Mouse (Mus musculus): ENCODE results near the gene Dnajb14.

DNA sequence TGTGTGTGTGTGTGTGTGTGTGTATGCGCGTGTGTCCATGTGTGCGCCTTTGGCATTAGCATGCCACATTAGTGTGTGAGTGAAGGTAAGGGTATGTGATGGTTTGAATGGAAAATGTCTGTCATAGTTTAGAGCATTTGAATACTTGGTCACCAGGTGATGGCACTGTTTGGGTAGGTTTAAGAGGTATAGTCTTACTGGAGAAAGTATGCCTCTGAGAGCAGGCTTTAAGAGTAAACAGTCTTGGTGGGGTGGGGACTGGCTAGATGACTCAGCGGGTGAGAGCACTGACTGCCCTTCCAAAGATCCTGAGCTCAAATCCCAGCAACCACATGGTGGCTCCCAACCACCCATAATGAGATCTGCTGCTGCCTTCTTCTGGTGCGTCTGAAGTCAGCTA lies 17.8 kb upstream of the Dnajb14 start:
- TF ChIP-seq CTCF (IDR thresholded peaks at IDR 0.05; ENCODE audit: low read depth, low read length), result no peak
- no peak for TF ChIP-seq POLR2A (IDR thresholded peaks at IDR 0.05; ENCODE audit: borderline replicate concordance, low read depth, low read length)

Data from bone marrow macrophage, adult 2 months (primary cell).